Comparison of ENCODE assay signal across 13 mouse cellular contexts in genomic region chr7:111150115-111150514, GRCm38 (mm10).
DNase-seq lines count a peak whose midpoint lies in the region; ATAC-seq and TF ChIP-seq lines count a peak whose summit lies in the region.
"Had no signal": no experiment of that assay in that cellular context is flagged by ENCODE, and none has a peak within 500 bp of the region (broad histone marks: within the 10 kb centered on the region; RNA-seq: fewer than 3 reads in every experiment).

No protein-coding gene starts in this region.

- peak; percentile 60 for DNase-seq in lung, embryonic 14.5 days
- no peak for DNase-seq in lung, adult 18-20 months
- peak; percentile 19 for DNase-seq in cerebellum, adult 11 months
- DNase-seq in cerebellum, postnatal 10 days: peak; percentile 66 to 68
- no peak for DNase-seq in midbrain, embryonic 10.5 days (ENCODE audit: low spot score)
- DNase-seq in gastrocnemius, postnatal 4 days (ENCODE audit: low spot score in 2 of 2): no peak
- DNase-seq: lung, postnatal 4 days; right cerebral cortex, postnatal 4 days had no signal

- H3K36me3 ChIP-seq in lung, embryonic 14.5 days (ENCODE audit: insufficient read depth): no peaks in the 10 kb centered on the region
- no peaks in the 10 kb centered on the region for H3K36me3 ChIP-seq in heart, embryonic 14.5 days (ENCODE audit: control insufficient read depth, insufficient read depth, low read length)
- no peaks in the 10 kb centered on the region for H3K36me3 ChIP-seq in midbrain, embryonic 10.5 days
- H3K36me3 ChIP-seq: forebrain, embryonic 10.5 days; kidney, embryonic 15.5 days; midbrain, embryonic 15.5 days had no signal

- TF ChIP-seq CTCF in lung, embryonic 14.5 days (IDR thresholded peaks at IDR 0.05; ENCODE audit: low read depth): no peak

- H3K4me1 ChIP-seq in lung, embryonic 14.5 days (ENCODE audit: insufficient read depth): no peaks in the 10 kb centered on the region
- H3K4me1 ChIP-seq in heart, embryonic 14.5 days (ENCODE audit: control insufficient read depth in 2 of 2, insufficient read depth in 2 of 2, low read length in 2 of 2): peaks cover 2 to 25% of the 10 kb centered on the region in 2 experiments
- no peaks in the 10 kb centered on the region for H3K4me1 ChIP-seq in midbrain, embryonic 10.5 days
- H3K4me1 ChIP-seq: forebrain, embryonic 10.5 days; kidney, embryonic 15.5 days; midbrain, embryonic 15.5 days had no signal

- no peak for ATAC-seq in lung, embryonic 14.5 days (ENCODE audit: insufficient read depth)
- ATAC-seq in heart, embryonic 14.5 days (ENCODE audit: insufficient number of reproducible peaks, insufficient read depth, low FRiP score, low read depth): no peak
- ATAC-seq: midbrain, embryonic 15.5 days had no signal

- H3K27ac ChIP-seq in lung, embryonic 14.5 days (ENCODE audit: low read depth): no peak overlapping the region
- peak overlapping the region; percentile 54 to 59 for H3K27ac ChIP-seq in heart, embryonic 14.5 days (replicated peaks in 1 of 2; ENCODE audit: control insufficient read depth in 1 of 2, insufficient read depth in 1 of 2, low read depth in 2 of 2, low read length in 2 of 2)
- H3K27ac ChIP-seq in midbrain, embryonic 10.5 days (replicated peaks): no peak overlapping the region
- H3K27ac ChIP-seq: forebrain, embryonic 10.5 days; kidney, embryonic 15.5 days; left cerebral cortex, adult 2 months; midbrain, embryonic 15.5 days had no signal

- 47% methylated on average over 5 of the region's 5 CpGs for WGBS in lung, embryonic 14.5 days
- WGBS in heart, embryonic 14.5 days: 37% methylated on average over 5 of the region's 5 CpGs
- 90% methylated on average over 5 of the region's 5 CpGs for WGBS in midbrain, embryonic 10.5 days

- H3K4me3 ChIP-seq in lung, embryonic 14.5 days (ENCODE audit: low read depth, low read length): no peak overlapping the region
- H3K4me3 ChIP-seq in heart, embryonic 14.5 days (ENCODE audit: control insufficient read depth in 1 of 2, insufficient read depth in 1 of 2, low read depth in 1 of 2, low read length in 2 of 2): no peak overlapping the region
- H3K4me3 ChIP-seq in midbrain, embryonic 10.5 days: no peak overlapping the region
- H3K4me3 ChIP-seq: forebrain, embryonic 10.5 days; kidney, embryonic 15.5 days; left cerebral cortex, adult 2 months; midbrain, embryonic 15.5 days had no signal

- no peaks in the 10 kb centered on the region for H3K9me3 ChIP-seq in lung, embryonic 14.5 days (ENCODE audit: low read depth, low read length)
- no peaks in the 10 kb centered on the region for H3K9me3 ChIP-seq in heart, embryonic 14.5 days (ENCODE audit: control insufficient read depth, low read length)
- no peaks in the 10 kb centered on the region for H3K9me3 ChIP-seq in midbrain, embryonic 10.5 days (replicated peaks)
- H3K9me3 ChIP-seq: forebrain, embryonic 10.5 days; kidney, embryonic 15.5 days; midbrain, embryonic 15.5 days had no signal

- H3K27me3 ChIP-seq in lung, embryonic 14.5 days (ENCODE audit: insufficient read depth, low read length): no peaks in the 10 kb centered on the region
- no peaks in the 10 kb centered on the region for H3K27me3 ChIP-seq in heart, embryonic 14.5 days (ENCODE audit: control insufficient read depth, insufficient read depth, low read length)
- H3K27me3 ChIP-seq in midbrain, embryonic 10.5 days (ENCODE audit: low read depth, poor library complexity, severe bottlenecking): no peaks in the 10 kb centered on the region
- H3K27me3 ChIP-seq: kidney, embryonic 15.5 days; midbrain, embryonic 15.5 days had no signal

- H3K9ac ChIP-seq in lung, embryonic 14.5 days: no peak overlapping the region
- no peak overlapping the region for H3K9ac ChIP-seq in heart, embryonic 14.5 days (ENCODE audit: low read length)
- H3K9ac ChIP-seq: kidney, embryonic 15.5 days; midbrain, embryonic 15.5 days had no signal

- H3K4me2 ChIP-seq in lung, embryonic 14.5 days: no peak overlapping the region
- no peak overlapping the region for H3K4me2 ChIP-seq in heart, embryonic 14.5 days (ENCODE audit: low read length)
- H3K4me2 ChIP-seq: kidney, embryonic 15.5 days; midbrain, embryonic 15.5 days had no signal

Comparison
In these comparisons a context has a peak if more than half of its experiments do, and no peak if none do; other contexts are left out.
1. DNase-seq: peak in lung, embryonic 14.5 days (single experiment), cerebellum, adult 11 months (single experiment) and cerebellum, postnatal 10 days (2 of 2); none in lung, adult 18-20 months (0 of 2), midbrain, embryonic 10.5 days (single experiment) and gastrocnemius, postnatal 4 days (0 of 2).
2. H3K27ac ChIP-seq: peak in heart, embryonic 14.5 days (2 of 2); none in lung, embryonic 14.5 days (single experiment) and midbrain, embryonic 10.5 days (single experiment).